9 mouse cellular contexts compared by ENCODE assay signal in genomic region chr17:32025386-32025785, GRCm38 (mm10). TPM values are rescaled to one million over a fixed set of nuclear protein-coding genes. Genes with fewer than 3 reads are reported as not detected.
A peak's percentile ranks its signal among the peaks of the same experiment; 100 is the strongest.
DNase-seq lines count a peak whose midpoint lies in the region; ATAC-seq and TF ChIP-seq lines count a peak whose summit lies in the region.
"Had no signal": no experiment of that assay in that cellular context is flagged by ENCODE, and none has a peak within 500 bp of the region (broad histone marks: within the 10 kb centered on the region; RNA-seq: fewer than 3 reads in every experiment).

No protein-coding gene starts in this region.

- no peaks in the 10 kb centered on the region for H3K36me3 ChIP-seq in G1E (replicated peaks)
- no peaks in the 10 kb centered on the region for H3K36me3 ChIP-seq in forebrain, embryonic 15.5 days
- H3K36me3 ChIP-seq: liver, embryonic 15.5 days had no signal

- TF ChIP-seq CTCF in G1E (IDR thresholded peaks at IDR 0.05; ENCODE audit: low read depth, low read length): peak; percentile 19; the same call in 1 of the 2 replicates

- DNase-seq in G1E (ENCODE audit: low spot score): peak; percentile 14
- peak; percentile 76 for DNase-seq in adrenal gland, postnatal 10 days
- peak; percentile 64 to 70 for DNase-seq in heart, postnatal 36 days
- DNase-seq in layer of hippocampus, adult 9-10 months (ENCODE audit: low spot score): peak; percentile 55
- DNase-seq in lung, postnatal 36 days: peak; percentile 86
- DNase-seq in right cerebral cortex, postnatal 25 days: peak; percentile 61

- intact Hi-C loops in heart, postnatal 36 days (cut with DNase I): loop anchor here (1.0 kb wide), 1 partner anchor 340 kb away; no protein-coding TSS in a partner anchor

- no peak overlapping the region for H3K27ac ChIP-seq in forebrain, embryonic 15.5 days (replicated peaks)
- H3K27ac ChIP-seq: liver, embryonic 15.5 days had no signal

- H3K4me2 ChIP-seq in forebrain, embryonic 15.5 days (replicated peaks): no peak overlapping the region
- H3K4me2 ChIP-seq: liver, embryonic 15.5 days had no signal

- no peak overlapping the region for H3K9ac ChIP-seq in forebrain, embryonic 15.5 days (replicated peaks)
- H3K9ac ChIP-seq: liver, embryonic 15.5 days had no signal

- H3K9me3 ChIP-seq in G1E (replicated peaks): no peaks in the 10 kb centered on the region
- no peaks in the 10 kb centered on the region for H3K9me3 ChIP-seq in forebrain, embryonic 15.5 days
- H3K9me3 ChIP-seq: liver, embryonic 15.5 days had no signal

- WGBS in forebrain, embryonic 15.5 days: 10% methylated on average over 2 of the region's 2 CpGs

- no peak for ATAC-seq in G1E (ENCODE audit: extremely low read depth, insufficient number of reproducible peaks, low FRiP score, poor library complexity, severe bottlenecking)
- ATAC-seq in forebrain, embryonic 15.5 days (replicated peaks): 0 out of 2 replicates have a peak, but pooled peaks have one; percentile 69
- no peak for ATAC-seq in erythroid progenitor cell, adult 5-6 weeks (replicated peaks; ENCODE audit: low FRiP score, poor library complexity, severe bottlenecking)

- H3K27me3 ChIP-seq in G1E (ENCODE audit: insufficient read depth, low read length): peaks cover 22% of the 10 kb centered on the region
- no peaks in the 10 kb centered on the region for H3K27me3 ChIP-seq in forebrain, embryonic 15.5 days
- H3K27me3 ChIP-seq: liver, embryonic 15.5 days had no signal

- H3K4me3 ChIP-seq in G1E (ENCODE audit: low read depth, low read length): no peak overlapping the region
- no peak overlapping the region for H3K4me3 ChIP-seq in forebrain, embryonic 15.5 days
- H3K4me3 ChIP-seq: liver, embryonic 15.5 days had no signal

- H3K4me1 ChIP-seq in G1E (ENCODE audit: insufficient read depth, low read depth, low read length): peaks cover 4% of the 10 kb centered on the region; the same call in 1 of the 2 replicates
- peaks cover 10% of the 10 kb centered on the region; the same call in 1 of the 2 replicates for H3K4me1 ChIP-seq in forebrain, embryonic 15.5 days
- H3K4me1 ChIP-seq: liver, embryonic 15.5 days had no signal

RNA-seq across cellular contexts. Expression of gene Rrp1b, which starts 10.5 kb away (rescaled TPM):
- total RNA-seq in G1E (2014; fragmentation: Nextera tagmentation): 53.6 and 59.3 TPM in 2 replicates
- total RNA-seq in G1E (2017): 33.1 and 38.5 TPM in 2 replicates
- 156 and 201 TPM in 2 replicates for polyA plus RNA-seq in G1E (2012)
- 10 to 100 TPM; 15.5 to 21.7 TPM for total RNA-seq in adrenal gland, postnatal 10 days (2021)
- polyA plus RNA-seq in forebrain, embryonic 15.5 days (2015; fragmentation: Nextera tagmentation; extraction: Ambion mirVana): 44.7 and 48.0 TPM in 2 replicates
- total RNA-seq in heart, postnatal 36 days (2021): 1 to 10 TPM; 6.9 to 7.2 TPM
- 4.0 and 8.8 TPM in 2 replicates for total RNA-seq in erythroid progenitor cell, adult 5-6 weeks (2015; ENCODE audit: low replicate concordance)
- total RNA-seq in erythroid progenitor cell, adult 5-6 weeks (2017; ENCODE audit: low replicate concordance): 1.5 and 5.4 TPM in 2 replicates

RNA-seq across cellular contexts. Expression of gene Hsf2bp, which starts 10.8 kb away (rescaled TPM):
- total RNA-seq in G1E (2014; fragmentation: Nextera tagmentation) (not detected in 2 replicates), G1E (2017) (not detected in 2 replicates)
- not detected in 2 replicates for polyA plus RNA-seq in G1E (2012)
- 1 to 10 TPM; 1.4 to 1.7 TPM for total RNA-seq in adrenal gland, postnatal 10 days (2021)
- polyA plus RNA-seq in forebrain, embryonic 15.5 days (2015; fragmentation: Nextera tagmentation; extraction: Ambion mirVana): 0.28 and 0.84 TPM in 2 replicates
- under 1 TPM; 0.79 to 0.97 TPM for total RNA-seq in heart, postnatal 36 days (2021)
- not detected in 2 replicates for total RNA-seq in erythroid progenitor cell, adult 5-6 weeks (2015; ENCODE audit: low replicate concordance)
- total RNA-seq in erythroid progenitor cell, adult 5-6 weeks (2017; ENCODE audit: low replicate concordance): not detected in 2 replicates

Comparison
In these comparisons a context has a peak if more than half of its experiments do, and no peak if none do; other contexts are left out.
1. DNase-seq: peak in every context shown above with its lines; median percentile 86 in lung, postnatal 36 days; 76 in adrenal gland, postnatal 10 days; 67 in heart, postnatal 36 days; 61 in right cerebral cortex, postnatal 25 days; 55 in layer of hippocampus, adult 9-10 months; 14 in G1E.